Mouse (Mus musculus): ENCODE data around the gene Smim27.

GRCm38 (mm10) chr4:40287415-40287814, 18.0 kb downstream of the Smim27 start:
- TF ChIP-seq CTCF (IDR thresholded peaks at IDR 0.05; ENCODE audit: low read depth, low read length) (no peak), POLR2A (IDR thresholded peaks at IDR 0.05; ENCODE audit: extremely low read depth, insufficient read depth, low read length) (no peak)

Measured in liver, adult 2 months (tissue).